In the genomic region with DNA sequence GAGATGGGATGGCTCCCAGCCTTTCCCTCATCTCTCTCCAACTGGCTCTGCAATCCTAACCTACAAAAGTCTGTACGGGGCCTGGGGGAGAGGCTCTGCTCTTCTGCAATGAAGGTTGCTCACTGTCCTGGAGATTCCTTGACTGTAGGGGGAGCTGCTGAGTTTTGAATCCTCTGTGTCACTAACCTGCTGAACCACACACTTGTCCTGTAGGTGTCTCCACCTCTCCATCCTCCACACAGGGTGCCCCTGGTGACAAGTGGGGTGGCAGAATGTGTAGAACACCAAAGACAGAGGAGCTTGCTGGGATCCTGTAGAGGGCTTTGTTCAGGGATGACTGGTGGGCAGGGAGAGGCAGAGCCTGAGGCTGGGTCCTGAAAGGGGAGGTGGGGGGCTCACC, we compare ENCODE assay signal across 9 mouse cellular contexts. TPM values are rescaled to one million over a fixed set of nuclear protein-coding genes. Genes with fewer than 3 reads are reported as not detected.
DNase-seq lines count a peak whose midpoint lies in the region; ATAC-seq and TF ChIP-seq lines count a peak whose summit lies in the region.
"Had no signal": no experiment of that assay in that cellular context is flagged by ENCODE, and none has a peak within 500 bp of the region (broad histone marks: within the 10 kb centered on the region; RNA-seq: fewer than 3 reads in every experiment).

No protein-coding gene starts in this region.

- POLR2A ChIA-PET in Patski (lab: Charles Lee) = no interaction called here

- no peak overlapping the region for H3K27ac ChIP-seq in stomach, embryonic 16.5 days (ENCODE audit: low read length)

- H3K9me3 ChIP-seq in stomach, embryonic 16.5 days (replicated peaks; ENCODE audit: control insufficient read depth, low read length) = no peaks in the 10 kb centered on the region

- peak; percentile 66 for ATAC-seq in Patski
- peak; percentile 51; the same call in 1 of the 2 replicates for ATAC-seq in stomach, embryonic 16.5 days (ENCODE audit: insufficient read depth, low FRiP score)

- H3K9ac ChIP-seq in stomach, embryonic 16.5 days (ENCODE audit: low read length) = no peak overlapping the region

- intact Hi-C loops in gastrocnemius, postnatal 36 days (cut with DNase I) = no loop called here
- intact Hi-C loops in heart, postnatal 36 days (cut with DNase I) = loop anchor here (2.0 kb wide), 1 partner anchor 29 kb away; no protein-coding TSS in a partner anchor

- CTCF ChIA-PET in Patski (lab: Charles Lee) = interaction anchor here (1.1 to 2.1 kb wide), 5 partner anchors 15 to 148 kb away, joined by 3 to 10 read pairs (median 4); no protein-coding TSS in a partner anchor

- in situ Hi-C loops in Patski (cut with MboI; ENCODE audit: low pct_unique_long_range_greater_than_20kb) = no loop called here

- no peaks in the 10 kb centered on the region for H3K36me3 ChIP-seq in stomach, embryonic 16.5 days (ENCODE audit: control insufficient read depth, insufficient read depth, low read length)

- H3K4me1 ChIP-seq in stomach, embryonic 16.5 days (ENCODE audit: control insufficient read depth, insufficient read depth, low read length) = 0 out of 2 replicates have a peak, but pooled peaks cover 4% of the 10 kb centered on the region

- H3K27me3 ChIP-seq in Patski = no peaks in the 10 kb centered on the region
- no peaks in the 10 kb centered on the region for H3K27me3 ChIP-seq in stomach, embryonic 16.5 days (ENCODE audit: control insufficient read depth, insufficient read depth, low read length)

- TF ChIP-seq CTCF in Patski (IDR thresholded peaks at IDR 0.05) = peak; percentile 88

- no peak overlapping the region for H3K4me2 ChIP-seq in stomach, embryonic 16.5 days (ENCODE audit: low read depth, low read length)

- WGBS in stomach, embryonic 16.5 days = 22% methylated on average over 1 of the region's 1 CpGs

- H3K4me3 ChIP-seq in stomach, embryonic 16.5 days (replicated peaks; ENCODE audit: low read length) = no peak overlapping the region
- H3K4me3 ChIP-seq: myocyte had no signal

- DNase-seq in gastrocnemius, postnatal 25 days = peak; percentile 35
- no peak for DNase-seq in gastrocnemius, postnatal 36 days
- no peak for DNase-seq in Patski (ENCODE audit: low read depth, low spot score)
- DNase-seq in cerebellum, postnatal 25 days = peak; percentile 61 to 80
- DNase-seq in heart, postnatal 36 days = peak; percentile 52 to 61
- peak; percentile 10 to 62 for DNase-seq in layer of hippocampus, postnatal 14 days (ENCODE audit: low spot score in 2 of 2)
- peak; percentile 88 for DNase-seq in lung, postnatal 25 days (ENCODE audit: low spot score)

RNA-seq across cellular contexts. Expression of a gene that starts 1.6 kb away (rescaled TPM):
- total RNA-seq in gastrocnemius, postnatal 25 days (2021) = 10 to 100 TPM; 12.0 to 15.4 TPM
- total RNA-seq in gastrocnemius, postnatal 36 days (2021) = 10 to 100 TPM; 10.9 to 16.6 TPM
- 10.9 TPM for polyA plus RNA-seq in Patski (2021)
- 10 to 100 TPM; 35.4 to 41.5 TPM for total RNA-seq in heart, postnatal 36 days (2021)
- total RNA-seq in layer of hippocampus, postnatal 14 days (2021) = 10 to 100 TPM; 19.7 to 28.3 TPM
- polyA plus RNA-seq in stomach, embryonic 16.5 days (2015; fragmentation: Nextera tagmentation; extraction: Ambion mirVana) = 16.9 and 19.6 TPM in 2 replicates

RNA-seq across cellular contexts. Expression of a gene that starts 28.8 kb away (rescaled TPM):
- total RNA-seq in gastrocnemius, postnatal 25 days (2021) = not detected
- total RNA-seq in gastrocnemius, postnatal 36 days (2021) = not detected
- polyA plus RNA-seq in Patski (2021) = 0.03 TPM
- not detected for total RNA-seq in heart, postnatal 36 days (2021)
- not detected for total RNA-seq in layer of hippocampus, postnatal 14 days (2021)
- 0.09 TPM in 1 of 2 replicates, not detected in the other for polyA plus RNA-seq in stomach, embryonic 16.5 days (2015; fragmentation: Nextera tagmentation; extraction: Ambion mirVana)
- polyA plus RNA-seq: myocyte had no signal

Comparison
In these comparisons a context has a peak if more than half of its experiments do, and no peak if none do; other contexts are left out.
1. DNase-seq: peak in gastrocnemius, postnatal 25 days (single experiment), cerebellum, postnatal 25 days (2 of 2), heart, postnatal 36 days (2 of 2), layer of hippocampus, postnatal 14 days (2 of 2) and lung, postnatal 25 days (single experiment); none in gastrocnemius, postnatal 36 days (0 of 2) and Patski (single experiment).